Mouse (Mus musculus) cerebellum, adult 2 months (tissue): ENCODE results near the gene St6galnac6. TPM values are rescaled to one million over a fixed set of nuclear protein-coding genes. Genes with fewer than 3 reads are reported as not detected.

ENCODE experiments used
- DNase-seq, 2 experiments: peaks; one replicate each; pipeline ENCODE4 v3.0.0; 2021
- H3K27ac ChIP-seq: fragments of 200-500 bp; 2 replicates; pipeline ENCODE4 v1.5.1; 2012; ENCODE audit warnings: low read length, control low read depth, inconsistent platforms; ENCODE audit not compliant: insufficient read depth
- H3K27me3 ChIP-seq: fragments of 200-500 bp; 2 replicates; pipeline ENCODE4 v1.6.1; 2012; ENCODE audit warnings: inconsistent platforms, mild to moderate bottlenecking, low read length, moderate library complexity; ENCODE audit not compliant: control insufficient read depth, insufficient read depth
- H3K4me1 ChIP-seq: fragments of 200-500 bp; 2 replicates; pipeline ENCODE4 v1.6.1; 2011; ENCODE audit warnings: low read length; ENCODE audit not compliant: control insufficient read depth, insufficient read depth
- H3K4me3 ChIP-seq: fragments of 200-500 bp; replicated peaks from 2 replicates; pipeline ENCODE3; 2011; ENCODE audit warnings: mild to moderate bottlenecking, low read depth, low read length, control low read depth; ENCODE audit not compliant: insufficient read depth
- CTCF ChIP-seq: fragments of 200-500 bp; IDR thresholded peaks from 2 replicates; pipeline ENCODE4 v1.5.1; 2011; ENCODE audit warnings: low read depth, mild to moderate bottlenecking, control low read depth, low read length, moderate library complexity, borderline replicate concordance; ENCODE audit not compliant: insufficient read depth
- POLR2A ChIP-seq: fragments of 200-500 bp; IDR thresholded peaks from 2 replicates; pipeline ENCODE4 v1.6.1; 2011; ENCODE audit warnings: low read length, control low read depth, borderline replicate concordance; ENCODE audit not compliant: insufficient read depth
- WGBS: fragments of 180-500 bp; shearing (Covaris S2); methylation state at CpG from one replicate; pipeline ENCODE4 v1.1.7; 2018; 5-methylcytosine and 5-hydroxymethylcytosine counted together
- polyA plus RNA-seq: library from polyadenylated mRNA; depleted of rRNA; stranded (reverse); fragments of >200 nt; gene quantifications from 2 replicates; pipeline ENCODE4 v1.2.3, GENCODE M21; 2012

St6galnac6 gene
- polyA plus RNA-seq, 1 experiment = 89.5 TPM

DNA sequence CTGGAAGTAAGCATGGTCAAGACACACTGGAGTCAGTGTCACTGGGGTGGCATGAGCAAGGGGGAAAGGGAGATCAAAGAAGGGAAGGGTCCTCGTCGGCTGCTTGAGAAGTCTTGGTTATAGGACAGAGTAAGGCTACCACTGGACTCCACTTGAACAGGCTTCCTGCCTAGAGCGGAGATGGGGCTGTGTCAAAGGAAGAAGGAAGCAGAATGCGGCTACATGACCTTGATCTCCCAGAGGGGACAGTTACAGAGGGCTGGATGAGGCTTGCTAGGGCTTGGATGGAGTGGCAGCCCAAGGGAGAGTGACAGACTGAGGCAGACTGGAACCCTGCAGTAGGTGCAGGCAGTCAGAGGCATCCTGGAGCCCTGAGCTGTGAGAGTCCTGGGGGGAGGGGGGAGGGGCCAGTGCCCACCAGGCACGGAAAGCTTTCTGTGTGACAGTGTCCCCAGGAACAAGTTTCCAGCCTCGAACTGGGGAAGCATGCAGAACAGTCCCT lies 41.1 kb downstream of the St6galnac6 start:
- 69% methylated on average over 6 of the region's 6 CpGs for WGBS
- H3K27me3 ChIP-seq = no peaks in the 10 kb centered on the region
- no peak for DNase-seq
- no peak for TF ChIP-seq POLR2A
- TF ChIP-seq CTCF = no peak
- H3K4me3 ChIP-seq = no peak overlapping the region
- no peak overlapping the region for H3K27ac ChIP-seq
- H3K4me1 ChIP-seq = no peaks in the 10 kb centered on the region; the same call in 1 of the 2 replicates

DNA sequence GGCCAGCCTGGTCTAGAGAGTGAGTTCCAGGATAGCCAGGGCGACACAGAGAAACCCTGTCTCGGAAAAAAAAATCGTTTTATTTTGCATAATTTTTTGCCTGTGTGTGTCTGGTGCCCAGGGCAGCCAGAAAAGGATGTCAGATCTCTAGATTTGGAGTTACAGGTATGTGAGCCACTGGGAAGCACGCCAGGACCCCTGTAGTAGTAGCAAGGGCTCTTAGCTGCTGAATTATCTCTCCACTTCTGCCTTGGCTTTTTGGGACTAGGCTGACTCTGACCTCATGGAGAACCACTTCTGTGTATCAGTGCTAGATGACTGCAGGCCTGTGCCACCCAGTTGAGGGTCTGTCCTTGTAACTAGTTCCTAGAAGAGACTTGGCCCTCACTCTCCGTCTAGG lies 42.3 kb downstream of the St6galnac6 start:
- 84% methylated on average over 5 of the region's 5 CpGs for WGBS
- H3K27ac ChIP-seq = no peak overlapping the region
- no peak for DNase-seq
- H3K4me3 ChIP-seq = no peak overlapping the region
- H3K27me3 ChIP-seq = no peaks in the 10 kb centered on the region
- TF ChIP-seq CTCF = no peak
- no peaks in the 10 kb centered on the region; the same call in 1 of the 2 replicates for H3K4me1 ChIP-seq

DNA sequence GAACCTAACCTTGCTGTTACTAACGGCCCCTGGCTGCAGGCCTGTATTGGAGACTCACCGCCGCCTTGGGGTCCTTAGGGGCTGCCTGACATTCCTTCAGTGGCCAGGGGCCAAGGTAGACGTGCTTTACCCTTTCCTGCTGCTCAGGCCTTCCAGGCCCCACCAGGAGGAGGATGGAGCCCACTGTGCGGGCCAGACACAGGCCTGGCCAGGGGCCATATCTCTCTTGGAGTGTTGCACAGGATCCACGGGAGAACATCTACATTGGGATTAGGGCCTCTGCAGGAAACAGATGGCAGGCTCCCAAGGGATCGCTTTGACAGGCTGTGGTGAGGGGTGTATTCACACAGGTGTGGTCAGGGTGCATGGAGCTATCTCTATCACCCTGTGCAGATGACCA lies 43.3 kb downstream of the St6galnac6 start:
- WGBS = 36% methylated on average over 7 of the region's 7 CpGs
- Histone ChIP-seq H3K4me3 (no peak overlapping the region), H3K27ac (no peak overlapping the region), H3K27me3 (no peaks in the 10 kb centered on the region), H3K4me1 (no peaks in the 10 kb centered on the region; the same call in 1 of the 2 replicates)
- DNase-seq = no peak
- TF ChIP-seq POLR2A (no peak), CTCF (no peak)

DNA sequence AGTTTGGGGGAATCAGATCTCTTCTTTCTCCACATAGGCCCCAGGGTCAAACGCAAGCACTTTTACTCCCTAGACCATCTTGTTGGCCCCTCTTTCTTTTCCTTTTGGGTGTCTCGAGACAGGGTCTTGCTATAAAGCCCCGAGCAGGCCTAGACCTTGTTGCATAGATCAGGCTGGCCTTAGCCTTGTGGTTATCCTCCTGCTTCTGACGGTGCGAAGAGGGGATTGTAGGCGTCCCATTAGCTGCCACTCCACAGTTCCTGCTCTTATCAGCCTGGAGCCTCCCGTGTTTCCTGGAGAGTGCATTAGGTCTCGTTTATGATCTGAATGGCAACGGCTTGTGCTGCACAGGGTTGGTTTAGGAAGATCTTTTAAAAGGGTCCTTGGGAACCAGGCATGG lies 44.6 kb downstream of the St6galnac6 start:
- no peak for DNase-seq
- no peaks in the 10 kb centered on the region for H3K27me3 ChIP-seq
- no peak overlapping the region for H3K4me3 ChIP-seq
- H3K4me1 ChIP-seq = no peaks in the 10 kb centered on the region; the same call in 1 of the 2 replicates
- TF ChIP-seq POLR2A (no peak), CTCF (no peak)
- H3K27ac ChIP-seq = no peak overlapping the region
- 94% methylated on average over 9 of the region's 9 CpGs for WGBS

DNA sequence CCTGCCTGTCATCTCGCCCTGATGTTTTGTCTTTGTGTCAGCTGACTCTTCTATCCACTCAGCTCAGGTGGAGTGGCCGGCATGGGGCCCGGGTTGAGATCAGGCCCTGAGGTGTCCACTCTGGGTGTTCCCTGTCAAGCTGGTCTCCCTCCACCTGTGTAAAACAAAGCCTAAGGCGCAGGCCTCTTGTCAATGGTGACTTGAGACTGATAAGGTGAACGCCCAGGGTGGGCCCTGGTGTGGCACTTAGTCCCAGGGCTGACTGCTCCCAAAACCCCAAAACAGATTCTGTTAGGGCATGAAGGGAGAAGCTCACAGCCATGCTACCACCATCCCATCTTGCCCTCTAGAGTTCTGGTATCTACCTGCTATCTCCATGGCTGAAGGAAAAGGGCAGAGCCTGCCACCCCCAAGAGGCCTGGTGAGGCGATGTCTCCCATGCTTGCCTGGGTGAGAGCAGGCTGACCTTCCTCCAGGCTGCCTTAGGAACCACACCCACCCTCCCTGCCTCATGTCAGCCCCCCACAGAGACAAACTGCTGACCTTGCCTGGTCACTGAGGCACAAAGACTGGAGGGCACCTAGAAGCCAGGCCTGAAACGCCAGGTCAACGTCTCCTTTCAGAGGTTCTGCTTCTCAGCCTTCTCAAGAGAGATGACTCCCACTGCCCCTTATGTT lies 45.4 kb downstream of the St6galnac6 start:
- DNase-seq = no peak
- no peak overlapping the region for H3K27ac ChIP-seq
- H3K4me1 ChIP-seq = no peaks in the 10 kb centered on the region; the same call in 1 of the 2 replicates
- H3K4me3 ChIP-seq = no peak overlapping the region
- 92% methylated on average over 8 of the region's 8 CpGs for WGBS
- no peaks in the 10 kb centered on the region for H3K27me3 ChIP-seq
- TF ChIP-seq CTCF (no peak), POLR2A (no peak)

DNA sequence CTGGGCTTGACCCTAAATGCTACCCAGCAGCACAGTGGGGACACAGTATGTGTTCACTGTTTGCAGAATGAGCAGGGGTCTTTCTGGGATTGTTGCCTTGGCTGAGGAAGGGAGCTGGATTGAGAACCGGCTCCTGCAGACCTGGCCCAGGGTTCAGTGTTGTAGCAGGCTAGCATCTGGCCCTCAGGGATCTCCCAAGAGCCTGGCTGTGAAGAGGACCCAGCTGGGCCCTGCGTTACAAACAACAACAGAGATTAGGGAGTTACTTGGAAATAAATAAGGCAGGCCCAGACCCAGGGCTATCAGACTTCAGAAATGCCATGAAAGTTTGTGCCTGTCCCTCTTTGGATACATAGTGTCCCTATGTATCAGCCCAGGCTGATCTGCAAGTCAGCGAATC lies 46.1 kb downstream of the St6galnac6 start:
- WGBS = 53% methylated on average over 3 of the region's 3 CpGs
- no peak overlapping the region for H3K27ac ChIP-seq
- no peaks in the 10 kb centered on the region for H3K27me3 ChIP-seq
- H3K4me3 ChIP-seq = no peak overlapping the region
- DNase-seq = no peak
- H3K4me1 ChIP-seq = no peaks in the 10 kb centered on the region; the same call in 1 of the 2 replicates
- TF ChIP-seq CTCF = no peak
- TF ChIP-seq POLR2A = no peak

- H3K4me3 ChIP-seq = peak within 1 kb of the TSS; percentile 6
- H3K27me3 ChIP-seq = no peaks in the 10 kb centered on the region
- H3K27ac ChIP-seq = peak within 1 kb of the TSS; percentile 12; the same call in 1 of the 2 replicates
- no peaks in the 10 kb centered on the region; the same call in 1 of the 2 replicates for H3K4me1 ChIP-seq
- no peak for DNase-seq
- whole genome bisulfite sequencing = 63% methylated on average over 31 of the region's 31 CpGs
- TF ChIP-seq CTCF (no peak), POLR2A (no peak)
These were observed 47.0 kb downstream of the St6galnac6 start, which contains the start of gene Eng for GRCm38 (mm10) chr2:32646379-32647056. TSS of gene Eng (plus strand) at chr2:32646595.

DNA sequence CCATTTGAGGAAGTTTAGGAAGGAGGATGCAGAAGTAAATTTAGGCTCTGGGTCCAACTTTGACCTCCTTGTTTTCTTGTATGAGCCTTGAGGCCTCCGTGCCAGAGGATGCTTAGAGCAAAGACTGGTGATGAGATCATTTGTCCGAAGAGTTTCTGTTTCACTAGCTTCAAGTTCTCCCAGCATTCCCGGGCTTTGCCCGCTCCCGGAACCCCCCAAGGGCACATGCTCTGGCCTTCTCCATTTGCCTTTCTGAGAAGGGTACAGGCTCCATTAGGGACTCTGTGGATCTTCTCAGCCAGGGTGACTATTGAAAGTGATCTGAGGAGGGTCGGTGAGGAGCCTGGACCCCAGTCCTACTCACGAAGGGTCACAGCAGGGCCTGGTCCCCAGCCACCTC lies 47.9 kb downstream of the St6galnac6 start:
- no peaks in the 10 kb centered on the region for H3K27me3 ChIP-seq
- no peak overlapping the region for H3K27ac ChIP-seq
- 88% methylated on average over 7 of the region's 7 CpGs for WGBS

More for the DNA sequence above, 47.9 kb downstream of the St6galnac6 start:
- no peaks in the 10 kb centered on the region; the same call in 1 of the 2 replicates for H3K4me1 ChIP-seq
- no peak for TF ChIP-seq POLR2A
- TF ChIP-seq CTCF = no peak
- no peak overlapping the region for H3K4me3 ChIP-seq
- DNase-seq = no peak
